Mouse (Mus musculus) megakaryocyte, embryonic 14.5 days (primary cell): ENCODE measurements around the gene Angptl7.

Experiments
- FLI1 ChIP-seq: IDR thresholded peaks from 2 replicates; pipeline ENCODE4 v1.6.1; 2012; ENCODE audit warnings: low read length, inconsistent platforms, mixed read lengths
- GATA1 ChIP-seq: IDR thresholded peaks from 3 replicates; pipeline ENCODE4 v1.6.1; 2012; ENCODE audit warnings: mixed read lengths, low read length, inconsistent platforms, borderline replicate concordance

GRCm38 (mm10) chr4:148463208-148463960 is 36.9 kb downstream of the Angptl7 start:
- TF ChIP-seq GATA1 (no peak), FLI1 (no peak)
